Comparison of ENCODE assay signal across 15 mouse cellular contexts in the genomic region with DNA sequence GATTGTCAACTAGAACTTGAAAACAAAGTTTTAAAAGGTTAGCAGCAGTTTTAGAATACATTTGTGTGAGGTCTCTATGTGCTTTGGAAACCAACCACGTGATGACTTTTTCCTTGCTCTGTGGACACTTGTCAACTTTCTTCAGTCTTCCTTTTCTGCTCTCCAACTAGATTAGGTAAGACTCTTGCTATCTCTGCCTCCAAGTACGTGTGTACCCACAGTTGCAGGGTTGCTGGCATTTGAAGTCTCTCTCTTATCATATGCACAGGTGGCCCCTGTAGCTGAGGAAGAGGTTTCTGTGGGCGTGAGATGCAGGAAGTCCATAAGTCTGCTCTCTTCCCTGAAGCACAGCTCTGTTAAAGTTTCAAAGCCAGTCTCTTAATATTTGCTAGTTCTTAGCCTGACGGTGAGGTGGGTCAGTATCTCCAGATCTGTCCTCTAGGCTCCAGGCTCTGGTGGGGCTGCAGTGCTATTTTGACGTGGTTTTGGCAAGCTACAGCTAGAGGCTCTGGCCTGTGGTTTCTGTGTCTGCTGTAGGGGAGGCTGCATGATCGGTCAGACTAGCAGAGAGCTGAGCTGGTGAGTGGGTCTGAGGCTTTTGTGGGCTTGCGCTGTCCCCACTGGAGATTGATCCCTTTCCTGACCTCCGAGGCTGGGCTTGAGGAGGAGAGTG. TPM values are rescaled to one million over a fixed set of nuclear protein-coding genes. Genes with fewer than 3 reads are reported as not detected.
DNase-seq lines count a peak whose midpoint lies in the region; ATAC-seq and TF ChIP-seq lines count a peak whose summit lies in the region.
"Had no signal": no experiment of that assay in that cellular context is flagged by ENCODE, and none has a peak within 500 bp of the region (broad histone marks: within the 10 kb centered on the region; RNA-seq: fewer than 3 reads in every experiment).

No protein-coding gene starts in this region.

- DNase-seq in G1E (ENCODE audit: low spot score): peak; percentile 71
- peak in 2 of 3 experiments; percentile 58 to 63 for DNase-seq in liver, embryonic 14.5 days (ENCODE audit: low read depth in 3 of 3, low spot score in 3 of 3)
- peak; percentile 54 to 56 for DNase-seq in thymus, postnatal 10 days (ENCODE audit: low spot score in 2 of 2)
- DNase-seq in cerebellum, adult 11 months: no peak
- no peak for DNase-seq in adipocyte (ENCODE audit: low spot score)
- no peak for DNase-seq in layer of hippocampus, postnatal 36 days
- DNase-seq: adrenal gland, adult 2 months had no signal

- peak overlapping the region; percentile 31 for H3K4me2 ChIP-seq in liver, embryonic 14.5 days (ENCODE audit: low read depth)
- H3K4me2 ChIP-seq: forebrain, embryonic 15.5 days; limb, embryonic 12.5 days had no signal

- H3K27me3 ChIP-seq in G1E (ENCODE audit: insufficient read depth, low read length): no peaks in the 10 kb centered on the region
- no peaks in the 10 kb centered on the region for H3K27me3 ChIP-seq in liver, embryonic 14.5 days (ENCODE audit: control insufficient read depth, insufficient read depth, low read length)
- H3K27me3 ChIP-seq: forebrain, embryonic 15.5 days; limb, embryonic 12.5 days had no signal

- H3K9ac ChIP-seq in liver, embryonic 14.5 days (replicated peaks): peak overlapping the region; percentile 7; the same call in 1 of the 2 replicates
- H3K9ac ChIP-seq: forebrain, embryonic 15.5 days; limb, embryonic 12.5 days had no signal

- peak overlapping the region; percentile 68 for H3K27ac ChIP-seq in liver, embryonic 14.5 days
- H3K27ac ChIP-seq: embryonic facial prominence, embryonic 10.5 days; forebrain, embryonic 15.5 days; hindbrain, embryonic 10.5 days; limb, embryonic 12.5 days; macrophage; stomach, postnatal 0 days had no signal

- peaks cover 76% of the 10 kb centered on the region for H3K36me3 ChIP-seq in G1E (replicated peaks)
- H3K36me3 ChIP-seq in liver, embryonic 14.5 days (replicated peaks; ENCODE audit: control insufficient read depth, insufficient read depth, low read depth): peaks cover 45% of the 10 kb centered on the region

- TF ChIP-seq EP300 in liver, embryonic 14.5 days (IDR thresholded peaks at IDR 0.05; ENCODE audit: low read depth): peak; percentile 88

- WGBS in liver, embryonic 14.5 days (ENCODE audit: insufficient replicate concordance): 13% methylated on average over 8 of the region's 8 CpGs

- no peak for TF ChIP-seq CTCF in G1E (IDR thresholded peaks at IDR 0.05; ENCODE audit: low read depth, low read length)
- no peak for TF ChIP-seq CTCF in liver, embryonic 14.5 days (IDR thresholded peaks at IDR 0.05; ENCODE audit: low read depth)

- peak overlapping the region; percentile 66; the same call in 1 of the 2 replicates for H3K4me3 ChIP-seq in G1E (ENCODE audit: low read depth, low read length)
- no peak overlapping the region for H3K4me3 ChIP-seq in liver, embryonic 14.5 days (ENCODE audit: insufficient read depth in 1 of 2, low read depth in 2 of 2, low read length in 2 of 2)
- H3K4me3 ChIP-seq: embryonic facial prominence, embryonic 10.5 days; forebrain, embryonic 15.5 days; hindbrain, embryonic 10.5 days; limb, embryonic 12.5 days; myocyte had no signal

- ATAC-seq in G1E (ENCODE audit: extremely low read depth, insufficient number of reproducible peaks, low FRiP score, poor library complexity, severe bottlenecking): peak; percentile 75
- peak; percentile 59 for ATAC-seq in erythroblast, adult 5-6 weeks (replicated peaks; ENCODE audit: low FRiP score, poor library complexity, severe bottlenecking)
- peak; percentile 91 for ATAC-seq in liver, embryonic 14.5 days (ENCODE audit: insufficient read depth)
- ATAC-seq: forebrain, embryonic 15.5 days had no signal

- H3K9me3 ChIP-seq in G1E (replicated peaks): no peaks in the 10 kb centered on the region
- no peaks in the 10 kb centered on the region for H3K9me3 ChIP-seq in liver, embryonic 14.5 days (ENCODE audit: control insufficient read depth, low read length)
- H3K9me3 ChIP-seq: embryonic facial prominence, embryonic 10.5 days; forebrain, embryonic 15.5 days; hindbrain, embryonic 10.5 days; limb, embryonic 12.5 days had no signal

- H3K4me1 ChIP-seq in G1E (ENCODE audit: insufficient read depth, low read depth, low read length): peaks cover 86% of the 10 kb centered on the region
- H3K4me1 ChIP-seq in liver, embryonic 14.5 days (replicated peaks; ENCODE audit: control insufficient read depth in 2 of 2, insufficient read depth in 2 of 2, low read length in 1 of 2): peaks cover 30 to 35% of the 10 kb centered on the region in 2 experiments
- H3K4me1 ChIP-seq: embryonic facial prominence, embryonic 10.5 days; forebrain, embryonic 15.5 days; hindbrain, embryonic 10.5 days; limb, embryonic 12.5 days had no signal

RNA-seq across cellular contexts. Expression of a gene that starts 8.9 kb away (rescaled TPM):
- 14.6 and 20.3 TPM in 2 replicates for total RNA-seq in G1E (2014; fragmentation: Nextera tagmentation)
- 20.4 and 21.4 TPM in 2 replicates for total RNA-seq in G1E (2017)
- 18.6 and 19.2 TPM in 2 replicates for polyA plus RNA-seq in G1E (2012)
- 1.2 and 1.9 TPM in 2 replicates for total RNA-seq in erythroblast, adult 5-6 weeks (2015; ENCODE audit: low replicate concordance)
- 0.17 and 8.5 TPM in 2 replicates for total RNA-seq in erythroblast, adult 5-6 weeks (2017; ENCODE audit: low replicate concordance)
- 7.3 and 10.0 TPM in 2 replicates for polyA plus RNA-seq in liver, embryonic 14.5 days (2012; rRNA removed)
- polyA plus RNA-seq in liver, embryonic 14.5 days (2014; fragmentation: Nextera tagmentation; extraction: Ambion mirVana): 4.8 and 5.2 TPM in 2 replicates
- total RNA-seq in layer of hippocampus, postnatal 36 days (2021): 10 to 100 TPM; 19.7 to 20.1 TPM

RNA-seq across cellular contexts. Expression of a gene that starts 20.3 kb away (rescaled TPM):
- total RNA-seq in G1E (2014; fragmentation: Nextera tagmentation) (70.7 and 84.6 TPM in 2 replicates), G1E (2017) (70.0 and 74.3 TPM in 2 replicates)
- polyA plus RNA-seq in G1E (2012): 40.4 and 59.3 TPM in 2 replicates
- total RNA-seq in erythroblast, adult 5-6 weeks (2015; ENCODE audit: low replicate concordance): 20.5 and 25.9 TPM in 2 replicates
- total RNA-seq in erythroblast, adult 5-6 weeks (2017; ENCODE audit: low replicate concordance): 20.2 and 27.3 TPM in 2 replicates
- polyA plus RNA-seq in liver, embryonic 14.5 days (2012; rRNA removed): 15.4 and 15.5 TPM in 2 replicates
- 21.6 and 25.9 TPM in 2 replicates for polyA plus RNA-seq in liver, embryonic 14.5 days (2014; fragmentation: Nextera tagmentation; extraction: Ambion mirVana)
- 100 to 1,000 TPM; 137 to 141 TPM for total RNA-seq in layer of hippocampus, postnatal 36 days (2021)

RNA-seq across cellular contexts. Expression of a gene that starts 27.5 kb away (rescaled TPM):
- total RNA-seq in G1E (2014; fragmentation: Nextera tagmentation) (21.1 and 30.0 TPM in 2 replicates), G1E (2017) (29.5 and 31.9 TPM in 2 replicates)
- 4.5 and 4.9 TPM in 2 replicates for polyA plus RNA-seq in G1E (2012)
- total RNA-seq in erythroblast, adult 5-6 weeks (2015; ENCODE audit: low replicate concordance): 2.9 and 6.3 TPM in 2 replicates
- 5.2 and 11.7 TPM in 2 replicates for total RNA-seq in erythroblast, adult 5-6 weeks (2017; ENCODE audit: low replicate concordance)
- polyA plus RNA-seq in liver, embryonic 14.5 days (2012; rRNA removed): 5.2 and 5.5 TPM in 2 replicates
- polyA plus RNA-seq in liver, embryonic 14.5 days (2014; fragmentation: Nextera tagmentation; extraction: Ambion mirVana): 3.8 and 5.4 TPM in 2 replicates
- 10 to 100 TPM; 29.3 to 33.8 TPM for total RNA-seq in layer of hippocampus, postnatal 36 days (2021)

RNA-seq across cellular contexts. Expression of a gene that starts 49.0 kb away (rescaled TPM):
- not detected in 2 replicates for total RNA-seq in G1E (2014; fragmentation: Nextera tagmentation)
- not detected in 2 replicates for total RNA-seq in G1E (2017)
- not detected in 2 replicates for polyA plus RNA-seq in G1E (2012)
- not detected in 2 replicates for total RNA-seq in erythroblast, adult 5-6 weeks (2015; ENCODE audit: low replicate concordance)
- 0.68 TPM in 1 of 2 replicates, not detected in the other for total RNA-seq in erythroblast, adult 5-6 weeks (2017; ENCODE audit: low replicate concordance)
- 0.01 TPM in 2 replicates for polyA plus RNA-seq in liver, embryonic 14.5 days (2012; rRNA removed)
- polyA plus RNA-seq in liver, embryonic 14.5 days (2014; fragmentation: Nextera tagmentation; extraction: Ambion mirVana): not detected in 2 replicates
- total RNA-seq in layer of hippocampus, postnatal 36 days (2021): 1 to 10 TPM in 1 of 2 experiments, under 1 TPM in 1; 0.99 to 1.0 TPM
- polyA plus RNA-seq: macrophage, myocyte had no signal

Comparison
In these comparisons a context has a peak if more than half of its experiments do, and no peak if none do; other contexts are left out.
1. DNase-seq: peak in G1E (single experiment), liver, embryonic 14.5 days (2 of 3) and thymus, postnatal 10 days (2 of 2); none in cerebellum, adult 11 months (single experiment), adipocyte (single experiment) and layer of hippocampus, postnatal 36 days (0 of 2).
2. Peak in every context shown above with its lines, with median percentiles within 50 percentile points of each other: ATAC-seq.